Mouse (Mus musculus) lung, embryonic 14.5 days (tissue): ENCODE measurements at regions not wholly inside any gene's neighbourhood (a gene's known extent, or its start where the extent isn't known, plus 50 kb on each side); places are given as distances from the start of the nearest gene placed in this dataset.

Experiments
- ATAC-seq: fragments of 200-750 bp; cut with Nextera tagmentation; 2 replicates; pipeline ENCODE4 v1.8.0; 2017; ENCODE audit warnings: mild to moderate bottlenecking, moderate TSS enrichment, moderate library complexity; ENCODE audit not compliant: insufficient read depth
- DNase-seq: peaks from one replicate; pipeline ENCODE4 v3.0.0-alpha.2; 2015
- H3K27ac ChIP-seq: fragments of 300-500 bp; sonication (generic); 2 replicates; pipeline ENCODE4 v1.5.1; 2014; ENCODE audit warnings: low read depth, mild to moderate bottlenecking, moderate library complexity
- H3K27me3 ChIP-seq: fragments of 300-500 bp; sonication (generic); 2 replicates; pipeline ENCODE4 v1.6.1; 2014; ENCODE audit warnings: low read length, control low read depth; ENCODE audit not compliant: insufficient read depth
- H3K36me3 ChIP-seq: fragments of 300-500 bp; sonication (generic); 2 replicates; pipeline ENCODE4 v1.6.1; 2014; ENCODE audit warnings: control low read depth; ENCODE audit not compliant: insufficient read depth
- H3K4me1 ChIP-seq: fragments of 300-500 bp; sonication (generic); 2 replicates; pipeline ENCODE4 v1.6.1; 2014; ENCODE audit warnings: antibody characterized with exemption, control low read depth; ENCODE audit not compliant: insufficient read depth
- H3K4me2 ChIP-seq: fragments of 300-500 bp; sonication (generic); 2 replicates; pipeline ENCODE4 v1.6.1; 2014; ENCODE audit warnings: mild to moderate bottlenecking
- H3K4me3 ChIP-seq: fragments of 300-500 bp; sonication (generic); 2 replicates; pipeline ENCODE4 v1.5.1; 2014; ENCODE audit warnings: low read depth, low read length
- H3K9ac ChIP-seq: fragments of 300-500 bp; sonication (generic); 2 replicates; pipeline ENCODE4 v1.6.1; 2014
- H3K9me3 ChIP-seq: fragments of 300-500 bp; sonication (generic); 2 replicates; pipeline ENCODE4 v1.6.1; 2016; ENCODE audit warnings: low read depth, low read length, control low read depth
- CTCF ChIP-seq: IDR thresholded peaks from 2 replicates; pipeline ENCODE4 v1.5.1; 2016; ENCODE audit warnings: antibody characterized with exemption, low read depth
- WGBS: fragments of 180-500 bp; shearing (Covaris S2); extraction: QIAGEN DNeasy Blood & Tissue Kit; methylation state at CpG from one replicate; pipeline ENCODE4 v1.1.7; 2014; 5-methylcytosine and 5-hydroxymethylcytosine counted together

GRCm38 (mm10) chr3:120217710-120218109, 433.4 kb upstream of the Ptbp2 start:
- no peaks in the 10 kb centered on the region for H3K27me3 ChIP-seq
- no peak overlapping the region for H3K9ac ChIP-seq
- TF ChIP-seq CTCF = no peak
- DNase-seq = no peak
- no peak overlapping the region for H3K4me2 ChIP-seq
- no peaks in the 10 kb centered on the region for H3K9me3 ChIP-seq
- no peak for ATAC-seq
- H3K4me3 ChIP-seq = no peak overlapping the region
- WGBS = 75% methylated on average over 3 of the region's 3 CpGs
- H3K27ac ChIP-seq = no peak overlapping the region
- H3K4me1 ChIP-seq = no peaks in the 10 kb centered on the region
- H3K36me3 ChIP-seq = no peaks in the 10 kb centered on the region

DNA sequence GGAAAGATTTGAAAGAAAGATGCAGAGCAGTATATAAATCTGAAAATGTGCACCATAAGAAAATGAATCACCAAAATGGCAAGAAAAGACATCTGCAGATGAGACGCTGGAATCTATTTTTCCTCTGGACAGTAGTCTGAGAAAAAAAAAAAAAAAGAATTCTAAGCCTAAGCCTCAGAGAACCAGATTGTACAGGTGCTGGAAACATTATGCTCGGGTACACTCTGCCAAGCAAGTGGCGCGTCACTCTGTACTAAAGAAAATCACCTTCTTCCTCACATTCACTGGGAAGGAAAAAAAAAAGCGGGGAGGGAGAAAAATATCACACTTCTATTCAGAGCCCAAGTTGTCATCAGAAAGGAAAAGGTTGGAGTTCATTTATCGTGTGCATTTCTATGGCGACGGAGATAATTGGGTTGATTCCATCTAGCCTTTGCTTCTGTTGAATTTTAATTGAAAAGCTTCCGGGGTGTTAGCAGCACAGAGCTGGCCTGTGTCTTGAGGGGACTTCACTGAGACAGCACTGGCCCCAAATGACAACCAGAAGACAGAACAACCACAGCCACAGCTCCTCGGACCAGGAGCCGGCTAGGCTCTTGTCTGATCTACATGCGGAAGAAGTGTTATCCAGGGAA, 430.5 kb upstream of the Ptbp2 start:
- 70% methylated on average over 12 of the region's 12 CpGs for WGBS
- DNase-seq = no peak

DNA sequence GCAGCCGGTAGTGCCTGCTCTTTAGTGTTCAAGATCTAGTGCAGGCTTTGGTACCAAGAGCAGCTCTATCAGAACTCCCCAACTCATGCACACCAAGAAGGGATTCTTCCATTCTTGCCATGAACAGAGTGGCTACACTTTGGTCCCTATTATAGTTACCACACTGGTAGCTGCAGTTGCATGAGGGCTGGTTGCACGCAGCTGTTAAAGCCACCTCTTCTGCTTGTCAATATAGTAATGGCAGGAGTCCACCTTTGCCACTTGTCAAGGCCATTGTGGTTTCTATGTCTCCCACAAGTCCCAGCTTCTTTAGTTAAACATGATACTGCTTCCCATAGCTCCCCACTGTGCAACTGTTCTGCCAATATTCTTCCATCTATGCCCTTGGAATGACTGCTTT, 415.1 kb upstream of the Ptbp2 start:
- DNase-seq = no peak
- Histone ChIP-seq H3K27ac (no peak overlapping the region), H3K4me1 (no peaks in the 10 kb centered on the region), H3K36me3 (no peaks in the 10 kb centered on the region), H3K9me3 (no peaks in the 10 kb centered on the region), H3K9ac (no peak overlapping the region), H3K4me2 (no peak overlapping the region), H3K27me3 (no peaks in the 10 kb centered on the region), H3K4me3 (no peak overlapping the region)
- no peak for ATAC-seq
- 91% methylated on average over 2 of the region's 2 CpGs for WGBS
- no peak for TF ChIP-seq CTCF

More for the DNA sequence above, 430.5 kb upstream of the Ptbp2 start:
- Histone ChIP-seq H3K4me2 (no peak overlapping the region), H3K9ac (no peak overlapping the region), H3K36me3 (no peaks in the 10 kb centered on the region), H3K27me3 (no peaks in the 10 kb centered on the region), H3K27ac (no peak overlapping the region), H3K9me3 (no peaks in the 10 kb centered on the region), H3K4me3 (no peak overlapping the region), H3K4me1 (no peaks in the 10 kb centered on the region)
- no peak for ATAC-seq
- no peak for TF ChIP-seq CTCF

GRCm38 (mm10) chr3:120194501-120194900, 410.2 kb upstream of the Ptbp2 start:
- no peak overlapping the region for H3K4me2 ChIP-seq
- no peak overlapping the region for H3K9ac ChIP-seq
- no peak overlapping the region for H3K27ac ChIP-seq
- no peak for ATAC-seq
- no peaks in the 10 kb centered on the region for H3K9me3 ChIP-seq
- no peak for DNase-seq
- no peaks in the 10 kb centered on the region for H3K27me3 ChIP-seq
- WGBS = 67% methylated on average over 3 of the region's 3 CpGs
- no peaks in the 10 kb centered on the region for H3K4me1 ChIP-seq
- no peak for TF ChIP-seq CTCF
- no peaks in the 10 kb centered on the region for H3K36me3 ChIP-seq
- no peak overlapping the region for H3K4me3 ChIP-seq

DNA sequence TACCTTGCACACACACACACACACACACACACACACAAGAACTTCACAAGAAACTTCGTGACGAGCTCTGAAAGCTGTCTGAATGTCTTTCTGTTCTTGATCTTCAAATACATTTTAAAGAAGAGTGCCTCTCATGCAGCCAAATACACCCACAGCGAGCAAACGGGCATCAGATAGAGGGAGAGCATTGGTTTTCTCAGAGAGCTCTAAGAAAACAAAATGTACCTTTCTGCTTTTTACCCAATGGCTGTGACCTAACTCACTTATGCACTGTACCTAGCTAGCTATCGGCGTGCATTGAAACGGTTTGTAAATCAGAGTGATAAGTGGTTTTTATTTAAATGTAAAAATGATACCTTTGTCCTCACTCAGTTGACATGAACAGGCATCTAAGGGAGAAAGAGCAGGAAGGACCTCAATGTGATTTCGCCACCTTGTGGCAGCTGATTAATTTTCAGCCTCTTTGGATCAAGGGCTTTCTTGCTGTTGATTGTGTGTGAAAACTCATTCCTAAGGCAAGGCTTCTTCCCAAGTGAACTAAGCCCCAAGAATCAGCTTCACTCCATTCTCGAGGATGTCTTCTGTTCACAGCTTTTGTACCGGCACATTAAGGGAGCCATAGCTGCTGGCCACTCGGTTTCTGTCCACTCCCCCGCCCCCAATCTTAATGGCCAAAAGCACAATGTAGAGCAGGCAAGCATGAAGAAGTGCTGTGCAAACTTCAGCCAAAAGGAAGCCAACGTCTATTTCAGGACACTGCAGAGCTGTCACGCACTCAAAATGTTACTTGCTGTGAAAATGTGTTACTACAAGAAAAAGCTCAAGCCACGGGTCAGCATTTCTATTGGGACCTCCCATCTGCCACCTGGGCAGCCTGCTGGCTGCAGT, 408.4 kb upstream of the Ptbp2 start:
- WGBS = 32% methylated on average over 15 of the region's 15 CpGs
- peak; percentile 82; the same call in 1 of the 2 replicates for ATAC-seq

GRCm38 (mm10) chr3:120189606-120190005, 405.3 kb upstream of the Ptbp2 start:
- DNase-seq (no peak), ATAC-seq (no peak)
- no peak overlapping the region for H3K27ac ChIP-seq
- no peak overlapping the region for H3K9ac ChIP-seq
- 91% methylated on average over 1 of the region's 1 CpGs for WGBS
- H3K27me3 ChIP-seq = no peaks in the 10 kb centered on the region
- no peak overlapping the region for H3K4me2 ChIP-seq
- no peak overlapping the region for H3K4me3 ChIP-seq
- H3K36me3 ChIP-seq = no peaks in the 10 kb centered on the region
- TF ChIP-seq CTCF = no peak
- H3K4me1 ChIP-seq = no peaks in the 10 kb centered on the region
- H3K9me3 ChIP-seq = no peaks in the 10 kb centered on the region

More for the DNA sequence above, 408.4 kb upstream of the Ptbp2 start:
- TF ChIP-seq CTCF = peak; percentile 79
- Histone ChIP-seq H3K27ac (no peak overlapping the region), H3K4me3 (no peak overlapping the region), H3K36me3 (no peaks in the 10 kb centered on the region), H3K9ac (no peak overlapping the region), H3K27me3 (no peaks in the 10 kb centered on the region), H3K4me2 (peak overlapping the region; percentile 42; the same call in 1 of the 2 replicates), H3K9me3 (no peaks in the 10 kb centered on the region), H3K4me1 (no peaks in the 10 kb centered on the region)
- peak; percentile 90 for DNase-seq

GRCm38 (mm10) chr3:120180931-120181610, 396.8 kb upstream of the Ptbp2 start:
- WGBS = 46% methylated on average over 5 of the region's 5 CpGs
- TF ChIP-seq CTCF = no peak
- no peaks in the 10 kb centered on the region for H3K27me3 ChIP-seq
- no peak overlapping the region for H3K4me3 ChIP-seq
- no peaks in the 10 kb centered on the region for H3K4me1 ChIP-seq
- no peaks in the 10 kb centered on the region for H3K9me3 ChIP-seq
- no peak overlapping the region for H3K9ac ChIP-seq
- H3K4me2 ChIP-seq = no peak overlapping the region
- no peak for ATAC-seq
- DNase-seq = peak; percentile 29
- no peaks in the 10 kb centered on the region for H3K36me3 ChIP-seq
- H3K27ac ChIP-seq = no peak overlapping the region
